Comparison of ENCODE assay signal across 8 mouse cellular contexts in genomic region chr12:38123524-38123923, GRCm38 (mm10).
DNase-seq lines count a peak whose midpoint lies in the region; ATAC-seq lines count a peak whose summit lies in the region.

No protein-coding gene starts in this region.

- no peaks in the 10 kb centered on the region for H3K36me3 ChIP-seq in kidney, embryonic 14.5 days (ENCODE audit: control insufficient read depth, insufficient read depth, low read length)

- H3K27ac ChIP-seq in kidney, embryonic 14.5 days (ENCODE audit: low read depth, low read length): no peak overlapping the region

- no peaks in the 10 kb centered on the region for H3K27me3 ChIP-seq in kidney, embryonic 14.5 days (ENCODE audit: control insufficient read depth, insufficient read depth, low read length)

- no peak overlapping the region for H3K4me2 ChIP-seq in kidney, embryonic 14.5 days (replicated peaks; ENCODE audit: low read depth, low read length)

- no peaks in the 10 kb centered on the region for H3K4me1 ChIP-seq in kidney, embryonic 14.5 days (ENCODE audit: control insufficient read depth, insufficient read depth, low read length)

- no peak overlapping the region for H3K9ac ChIP-seq in kidney, embryonic 14.5 days (ENCODE audit: low read depth, low read length)

- no peaks in the 10 kb centered on the region for H3K9me3 ChIP-seq in kidney, embryonic 14.5 days (ENCODE audit: control insufficient read depth, low read length)

- peak; percentile 25 for DNase-seq in adrenal gland, postnatal 10 days
- no peak for DNase-seq in adrenal gland, adult 8-10 months
- peak; percentile 14 for DNase-seq in kidney, adult 9 months
- peak; percentile 27 for DNase-seq in 3T3-L1 (ENCODE audit: low read depth, low spot score)
- DNase-seq in embryo, embryonic 11.5 days (ENCODE audit: low read depth, low spot score): peak; percentile 29
- no peak for DNase-seq in thymus, postnatal 36 days
- DNase-seq in spleen, postnatal 10 days (ENCODE audit: low spot score in 2 of 2): no peak

- no peak for ATAC-seq in kidney, embryonic 14.5 days (ENCODE audit: low FRiP score, low TSS enrichment)

- H3K4me3 ChIP-seq in kidney, embryonic 14.5 days (ENCODE audit: low read length): no peak overlapping the region

Comparison
In these comparisons a context has a peak if more than half of its experiments do, and no peak if none do; other contexts are left out.
1. DNase-seq: peak in adrenal gland, postnatal 10 days (single experiment), kidney, adult 9 months (single experiment), 3T3-L1 (single experiment) and embryo, embryonic 11.5 days (single experiment); none in adrenal gland, adult 8-10 months (single experiment), thymus, postnatal 36 days (0 of 2) and spleen, postnatal 10 days (0 of 2).